33 mouse cellular contexts compared by ENCODE assay signal in genomic region chr3:101309626-101310025, GRCm38 (mm10). TPM values are rescaled to one million over a fixed set of nuclear protein-coding genes. Genes with fewer than 3 reads are reported as not detected.
A peak's percentile ranks its signal among the peaks of the same experiment; 100 is the strongest.
DNase-seq lines count a peak whose midpoint lies in the region; ATAC-seq and TF ChIP-seq lines count a peak whose summit lies in the region.
"Had no signal": no experiment of that assay in that cellular context is flagged by ENCODE, and none has a peak within 500 bp of the region (broad histone marks: within the 10 kb centered on the region; RNA-seq: fewer than 3 reads in every experiment).

No protein-coding gene starts in this region.

- H3K9me3 ChIP-seq in hindbrain, postnatal 0 days (ENCODE audit: low read length) = no peaks in the 10 kb centered on the region
- no peaks in the 10 kb centered on the region for H3K9me3 ChIP-seq in hindbrain, embryonic 10.5 days
- no peaks in the 10 kb centered on the region for H3K9me3 ChIP-seq in midbrain, embryonic 16.5 days (replicated peaks; ENCODE audit: control insufficient read depth, low read length, poor library complexity, severe bottlenecking)
- H3K9me3 ChIP-seq: embryonic facial prominence, embryonic 15.5 days; forebrain, embryonic 13.5 days; heart, embryonic 13.5 days; hindbrain, embryonic 15.5 days; kidney, embryonic 15.5 days; limb, embryonic 15.5 days; liver, embryonic 15.5 days; lung, embryonic 15.5 days; neural tube, embryonic 15.5 days had no signal

- no peaks in the 10 kb centered on the region for H3K36me3 ChIP-seq in hindbrain, postnatal 0 days (ENCODE audit: insufficient read depth, low read length)
- H3K36me3 ChIP-seq in hindbrain, embryonic 10.5 days = no peaks in the 10 kb centered on the region
- no peaks in the 10 kb centered on the region for H3K36me3 ChIP-seq in midbrain, embryonic 16.5 days (ENCODE audit: control insufficient read depth, insufficient read depth, low read length)
- H3K36me3 ChIP-seq: embryonic facial prominence, embryonic 15.5 days; heart, embryonic 13.5 days; hindbrain, embryonic 15.5 days; kidney, embryonic 15.5 days; limb, embryonic 15.5 days; liver, embryonic 15.5 days; lung, embryonic 15.5 days; neural tube, embryonic 15.5 days had no signal

- H3K4me3 ChIP-seq in hindbrain, postnatal 0 days (ENCODE audit: low read length) = no peak overlapping the region
- H3K4me3 ChIP-seq in hindbrain, embryonic 10.5 days = no peak overlapping the region
- no peak overlapping the region for H3K4me3 ChIP-seq in midbrain, embryonic 16.5 days (ENCODE audit: low read depth, low read length)
- H3K4me3 ChIP-seq: embryonic facial prominence, embryonic 15.5 days; forebrain, embryonic 13.5 days; heart, embryonic 13.5 days; hindbrain, embryonic 15.5 days; kidney, embryonic 15.5 days; limb, embryonic 15.5 days; liver, embryonic 15.5 days; lung, embryonic 15.5 days; neural tube, embryonic 15.5 days had no signal

- no peak overlapping the region for H3K27ac ChIP-seq in hindbrain, postnatal 0 days
- no peak overlapping the region for H3K27ac ChIP-seq in hindbrain, embryonic 10.5 days
- H3K27ac ChIP-seq in midbrain, embryonic 16.5 days (ENCODE audit: low read length) = no peak overlapping the region
- H3K27ac ChIP-seq: embryonic facial prominence, embryonic 15.5 days; forebrain, embryonic 13.5 days; heart, embryonic 13.5 days; hindbrain, embryonic 15.5 days; kidney, embryonic 15.5 days; limb, embryonic 15.5 days; liver, embryonic 15.5 days; lung, embryonic 15.5 days; neural tube, embryonic 15.5 days; stomach, postnatal 0 days had no signal

- 0 out of 2 replicates have a peak, but pooled peaks cover 4% of the 10 kb centered on the region for H3K4me1 ChIP-seq in hindbrain, postnatal 0 days (ENCODE audit: insufficient read depth, low read length)
- H3K4me1 ChIP-seq in hindbrain, embryonic 10.5 days (replicated peaks) = peaks cover 15% of the 10 kb centered on the region; the same call in 1 of the 2 replicates
- H3K4me1 ChIP-seq in midbrain, embryonic 16.5 days (ENCODE audit: control insufficient read depth, insufficient read depth, low read length) = no peaks in the 10 kb centered on the region
- H3K4me1 ChIP-seq: forebrain, embryonic 13.5 days had no signal

- no peak for TF ChIP-seq CTCF in hindbrain, postnatal 0 days (IDR thresholded peaks at IDR 0.05; ENCODE audit: low read depth)

- no peak overlapping the region for H3K4me2 ChIP-seq in hindbrain, postnatal 0 days (ENCODE audit: low read depth, low read length)
- no peak overlapping the region for H3K4me2 ChIP-seq in midbrain, embryonic 16.5 days (ENCODE audit: low read length)
- H3K4me2 ChIP-seq: embryonic facial prominence, embryonic 15.5 days; forebrain, embryonic 13.5 days; heart, embryonic 13.5 days; hindbrain, embryonic 15.5 days; kidney, embryonic 15.5 days; limb, embryonic 15.5 days; liver, embryonic 15.5 days; lung, embryonic 15.5 days; midbrain, embryonic 11.5 days; neural tube, embryonic 15.5 days had no signal

- peak; percentile 50 to 66 for DNase-seq in cerebellum, postnatal 10 days
- no peak for DNase-seq in cerebellum, postnatal 25 days
- peak; percentile 42 for DNase-seq in hindbrain, postnatal 0 days (ENCODE audit: low spot score)
- DNase-seq in hindbrain, embryonic 10.5 days (ENCODE audit: low spot score) = no peak
- DNase-seq in retina, embryonic 14.5 days (ENCODE audit: low spot score) = peak; percentile 16
- DNase-seq in retina, postnatal 1 day = no peak
- DNase-seq: adrenal gland, adult 2 months; cerebellum, adult 8-10 months; embryo, embryonic 11 days; heart, postnatal 10 days; kidney, adult 18-20 months; kidney, postnatal 25 days; right cerebral cortex, postnatal 4 days; thymus, adult 18-20 months; thymus, postnatal 25 days had no signal

- H3K27me3 ChIP-seq in hindbrain, postnatal 0 days (ENCODE audit: insufficient read depth, low read length) = no peaks in the 10 kb centered on the region
- H3K27me3 ChIP-seq in hindbrain, embryonic 10.5 days (ENCODE audit: insufficient read depth, poor library complexity, severe bottlenecking) = no peaks in the 10 kb centered on the region
- H3K27me3 ChIP-seq in midbrain, embryonic 16.5 days (ENCODE audit: control insufficient read depth, insufficient read depth, low read depth, low read length) = no peaks in the 10 kb centered on the region
- H3K27me3 ChIP-seq: embryonic facial prominence, embryonic 15.5 days; forebrain, embryonic 13.5 days; hindbrain, embryonic 15.5 days; kidney, embryonic 15.5 days; limb, embryonic 15.5 days; liver, embryonic 15.5 days; lung, embryonic 15.5 days; neural tube, embryonic 15.5 days had no signal

- WGBS in hindbrain, postnatal 0 days = 67% methylated on average over 3 of the region's 3 CpGs
- 90% methylated on average over 3 of the region's 3 CpGs for WGBS in hindbrain, embryonic 10.5 days
- 65% methylated on average over 3 of the region's 3 CpGs for WGBS in midbrain, embryonic 16.5 days

- no peak for ATAC-seq in hindbrain, postnatal 0 days
- no peak for ATAC-seq in CD4-positive, CD25-positive, alpha-beta regulatory T cell, adult 4 months
- no peak for ATAC-seq in midbrain, embryonic 16.5 days
- ATAC-seq: activated CD4-positive, CD25-positive, alpha-beta regulatory T cell, adult 4 months; forebrain, embryonic 13.5 days had no signal

- no peak overlapping the region for H3K9ac ChIP-seq in hindbrain, postnatal 0 days (replicated peaks; ENCODE audit: low read length)
- H3K9ac ChIP-seq in midbrain, embryonic 16.5 days (ENCODE audit: low read depth, low read length) = no peak overlapping the region
- H3K9ac ChIP-seq: embryonic facial prominence, embryonic 15.5 days; forebrain, embryonic 13.5 days; heart, embryonic 13.5 days; hindbrain, embryonic 15.5 days; kidney, embryonic 15.5 days; limb, embryonic 15.5 days; liver, embryonic 15.5 days; lung, embryonic 15.5 days; neural tube, embryonic 15.5 days had no signal

RNA-seq across cellular contexts. Expression of gene Cd2, which starts 21.9 kb away (rescaled TPM):
- not detected in 2 replicates for total RNA-seq in hindbrain, postnatal 0 days (2014; rRNA removed)
- not detected in 2 replicates for polyA plus RNA-seq in hindbrain, postnatal 0 days (2015; fragmentation: Nextera tagmentation; extraction: Ambion mirVana)
- polyA plus RNA-seq in hindbrain, embryonic 10.5 days (2016; fragmentation: Nextera tagmentation; extraction: Ambion mirVana) = 0.21 and 0.35 TPM in 2 replicates
- polyA plus RNA-seq in CD4-positive, CD25-positive, alpha-beta regulatory T cell, adult 4 months (2017; shearing (Covaris generic)) = 1,000 to 10,000 TPM; 1,558 to 1,756 TPM
- polyA plus RNA-seq in midbrain, embryonic 16.5 days (2015; fragmentation: Nextera tagmentation; extraction: Ambion mirVana) = not detected in 2 replicates
- total RNA-seq: layer of hippocampus, adult 18-20 months; layer of hippocampus, postnatal 10 days; left cerebral cortex, adult 18-20 months; left cerebral cortex, postnatal 25 days had no signal
- polyA plus RNA-seq: forebrain, embryonic 13.5 days; heart, embryonic 13.5 days; hindbrain, embryonic 15.5 days; kidney, embryonic 15.5 days; limb, embryonic 15.5 days; midbrain, embryonic 11.5 days; neural tube, embryonic 15.5 days; stomach, postnatal 0 days had no signal

Comparison
In these comparisons a context has a peak if more than half of its experiments do, and no peak if none do; other contexts are left out.
1. DNase-seq: peak in cerebellum, postnatal 10 days (2 of 2), hindbrain, postnatal 0 days (single experiment) and retina, embryonic 14.5 days (single experiment); none in cerebellum, postnatal 25 days (0 of 2), hindbrain, embryonic 10.5 days (single experiment) and retina, postnatal 1 day (single experiment).
2. RNA of gene Cd2, which starts 21.9 kb away (polyA plus RNA-seq): 1,558 to 1,756 TPM in CD4-positive, CD25-positive, alpha-beta regulatory T cell, adult 4 months; 0.21 to 0.35 TPM in hindbrain, embryonic 10.5 days, not detected in hindbrain, postnatal 0 days and not detected in midbrain, embryonic 16.5 days; every median in the first group is over 1,000 times any median in the second.